Mouse (Mus musculus): Measurements from ENCODE around the gene Derl3.

Derl3 gene

GRCm38 (mm10) chr10:75915557-75915956 lies 22.3 kb downstream of the Derl3 start:
- no peak for DNase-seq

DNA sequence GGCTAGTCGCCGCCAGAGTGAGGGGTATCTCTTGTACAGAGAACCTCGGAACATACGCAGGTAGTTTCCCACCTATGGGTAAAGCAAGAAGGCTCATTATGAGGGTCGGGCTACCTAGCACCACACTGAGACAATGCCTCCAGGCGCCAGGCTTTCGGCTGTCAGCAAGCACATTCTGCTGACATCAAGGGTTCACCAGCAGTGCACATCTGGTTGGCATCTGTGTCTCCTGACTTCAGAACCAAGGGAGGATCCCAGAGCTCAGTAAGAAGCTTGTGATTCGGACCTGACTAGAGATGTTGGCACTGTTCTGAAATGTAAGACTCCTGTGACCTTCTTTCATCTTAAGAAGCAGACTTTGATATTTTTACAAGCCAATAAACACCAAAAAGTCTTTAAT lies 23.6 kb downstream of the Derl3 start:
- no peak for DNase-seq

DNA sequence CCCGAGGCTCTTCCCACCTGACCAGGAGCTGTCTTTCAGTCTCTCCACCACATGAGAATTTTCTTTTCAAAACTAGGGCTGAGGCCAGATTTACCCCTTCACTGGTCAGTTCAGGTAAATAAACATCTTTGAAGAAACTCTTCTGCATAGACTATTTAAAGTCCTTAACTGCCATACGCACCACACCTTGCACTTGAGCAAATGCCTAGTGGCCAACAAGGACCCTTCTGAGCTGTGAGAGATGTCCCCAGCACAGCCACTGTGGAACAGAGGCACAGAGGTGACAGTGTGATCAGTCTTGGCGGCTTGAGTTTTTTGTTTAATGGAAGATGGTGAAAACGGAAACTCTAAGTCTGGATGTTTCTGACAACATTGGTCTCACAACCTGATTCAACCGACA lies 25.8 kb downstream of the Derl3 start:
- DNase-seq, result no peak

DNA sequence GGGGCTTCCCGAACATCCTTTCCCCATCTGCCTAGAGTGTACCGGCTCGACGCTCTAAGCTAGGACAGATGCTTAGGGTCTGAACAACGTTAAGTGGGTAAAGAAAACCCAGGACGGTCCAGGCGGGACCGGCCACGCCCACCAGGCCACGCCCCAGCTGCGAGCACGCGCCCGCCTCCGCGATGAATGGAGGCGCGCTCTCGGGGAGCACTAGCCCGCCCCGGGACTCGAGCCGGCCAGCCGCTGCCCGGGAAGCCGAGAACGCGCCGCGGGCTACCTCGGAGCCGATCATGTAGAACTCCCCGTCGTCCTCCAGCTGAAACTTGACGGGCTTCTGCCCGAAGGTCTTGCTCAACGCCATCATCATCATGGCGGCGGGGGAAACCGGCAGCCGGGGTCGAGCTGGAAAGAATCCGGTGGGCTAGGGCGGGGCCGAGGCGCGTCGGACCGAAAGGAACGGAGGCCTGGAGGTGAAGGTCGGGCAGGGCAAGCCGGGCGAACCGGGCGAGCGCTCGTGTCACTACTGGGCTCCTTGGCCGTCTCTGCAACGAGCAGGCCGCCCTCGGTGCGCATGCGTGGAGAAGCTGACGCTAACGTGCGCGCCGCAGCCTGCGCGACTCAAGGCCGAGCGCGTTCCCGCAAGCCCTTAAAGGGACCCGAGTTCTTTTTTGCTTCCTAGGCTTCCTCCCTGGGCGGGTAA lies 28.0 kb downstream of the Derl3 start, which contains the start of gene Smarcb1:
Smarcb1 (minus strand) TSS at position 592 of the 700 bp plus-strand sequence.
- DNase-seq, result peak; percentile 97

DNA sequence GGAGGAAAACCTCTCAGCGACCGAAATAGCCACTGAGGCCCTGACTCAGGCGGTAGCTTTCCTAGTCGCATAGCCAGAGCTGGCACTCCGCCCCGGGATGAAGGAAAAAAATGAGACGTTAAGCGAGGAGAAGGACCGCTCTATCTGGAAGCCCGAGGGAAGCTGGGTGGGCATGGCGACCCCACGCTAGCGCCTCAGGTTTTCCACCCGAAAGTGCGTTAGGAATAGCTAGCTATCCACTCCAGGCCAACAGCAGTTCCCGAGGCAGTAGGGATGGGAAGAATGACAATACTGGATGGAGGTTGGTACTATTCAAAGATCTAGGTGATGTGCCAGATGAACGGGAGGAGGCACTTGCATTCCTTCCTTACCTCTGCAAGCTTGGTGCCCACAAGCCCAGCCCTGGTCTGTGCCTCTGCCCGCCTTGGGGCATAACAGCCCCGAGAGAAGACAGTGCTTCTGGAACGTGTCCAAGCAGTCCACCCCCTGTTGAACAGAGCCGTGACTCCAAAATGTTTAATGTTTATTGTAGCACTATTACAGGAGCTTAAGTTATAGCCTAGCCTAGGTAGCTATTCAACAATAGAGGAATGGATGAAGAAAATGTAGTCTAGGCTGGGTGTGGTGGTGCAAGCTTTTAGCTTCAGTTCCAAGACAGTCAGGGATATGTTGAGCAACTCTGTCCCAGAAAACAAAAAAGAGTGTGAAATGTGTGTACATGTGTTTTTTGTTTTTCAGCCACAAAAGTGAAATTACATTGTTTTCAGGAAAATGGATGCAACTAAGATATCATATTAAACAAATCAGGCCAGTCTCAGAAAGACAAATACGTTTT lies 28.7 kb downstream of the Derl3 start:
- DNase-seq, result no peak

DNA sequence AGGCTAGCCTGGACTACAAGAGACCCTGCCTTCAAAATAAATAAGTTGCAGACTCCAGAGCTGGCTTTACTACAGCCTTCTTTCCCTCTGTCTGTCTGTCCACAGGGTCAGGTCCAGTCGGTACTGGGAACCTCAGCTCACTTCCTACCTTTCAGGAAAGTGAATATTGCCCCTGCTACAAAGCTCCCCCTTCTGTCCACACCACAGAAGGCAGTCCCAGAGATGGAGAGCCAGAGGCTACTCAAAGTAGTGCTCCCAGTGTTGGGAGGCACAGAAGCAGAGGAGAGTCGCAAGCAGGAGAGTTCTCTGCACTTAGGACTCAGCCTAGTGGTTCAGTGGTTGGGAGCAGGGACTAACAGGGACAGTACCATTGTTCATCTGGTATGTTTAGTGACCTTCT lies 31.1 kb downstream of the Derl3 start:
- DNase-seq, result no peak

DNA sequence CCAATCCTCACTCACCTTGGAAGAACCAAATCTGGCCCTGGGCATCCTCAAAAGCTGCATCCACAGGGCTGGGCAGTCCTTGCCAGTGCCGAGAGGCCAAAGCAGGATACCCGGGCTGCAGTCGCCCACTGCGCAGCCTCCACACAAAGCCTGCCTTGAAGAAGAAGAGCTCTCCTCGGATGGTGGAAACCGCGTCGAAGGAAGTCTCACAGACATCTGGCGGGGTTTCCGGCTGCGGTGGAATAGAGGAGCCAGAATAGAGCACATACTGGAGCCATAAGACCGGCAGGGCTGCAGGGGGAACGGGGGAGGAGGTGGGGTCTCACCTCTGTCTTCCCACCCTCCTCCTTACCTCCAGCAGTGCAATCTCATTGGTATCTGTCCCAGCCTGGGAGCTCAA lies 33.2 kb downstream of the Derl3 start:
- DNase-seq, result no peak

DNA sequence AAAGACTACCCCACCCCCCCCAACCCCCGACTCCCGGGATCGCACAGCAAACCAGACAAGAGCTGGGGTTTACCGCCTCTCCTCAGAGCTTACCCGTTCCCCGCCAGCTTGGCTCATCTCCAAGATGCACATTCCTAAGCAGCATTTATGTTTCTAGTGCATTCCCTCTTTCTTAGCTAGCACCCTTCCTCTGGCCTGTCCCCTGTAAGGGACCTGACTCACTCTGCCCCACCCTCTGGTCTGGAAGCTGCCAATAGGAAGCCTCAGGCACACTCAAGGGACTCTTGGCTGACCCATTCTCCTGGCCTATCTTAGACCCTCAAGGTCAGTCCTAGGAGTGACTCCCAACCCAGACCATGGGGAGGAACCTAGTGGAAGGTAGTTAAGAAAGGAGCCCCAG lies 37.1 kb downstream of the Derl3 start:
- DNase-seq, result peak; percentile 45

DNA sequence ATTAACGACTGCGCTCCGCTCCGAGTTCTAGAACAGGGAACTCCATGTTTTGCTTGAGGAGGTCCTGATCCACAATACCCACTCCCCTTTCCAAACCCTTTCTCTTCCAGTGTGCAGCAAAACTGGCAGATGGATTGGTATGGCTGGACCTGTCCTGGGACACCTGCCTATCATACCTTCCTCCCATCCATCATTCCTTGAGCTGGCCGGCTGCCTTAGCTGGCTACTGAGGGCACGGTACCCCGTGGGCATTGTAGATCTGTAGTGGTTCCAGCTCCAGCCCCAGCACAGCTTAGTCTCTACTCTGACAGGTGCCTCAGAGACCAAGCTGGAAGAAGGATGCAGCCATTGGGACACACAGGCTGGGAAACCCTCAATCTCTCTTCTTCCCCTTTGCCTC lies 38.1 kb downstream of the Derl3 start:
- DNase-seq, result no peak

DNA sequence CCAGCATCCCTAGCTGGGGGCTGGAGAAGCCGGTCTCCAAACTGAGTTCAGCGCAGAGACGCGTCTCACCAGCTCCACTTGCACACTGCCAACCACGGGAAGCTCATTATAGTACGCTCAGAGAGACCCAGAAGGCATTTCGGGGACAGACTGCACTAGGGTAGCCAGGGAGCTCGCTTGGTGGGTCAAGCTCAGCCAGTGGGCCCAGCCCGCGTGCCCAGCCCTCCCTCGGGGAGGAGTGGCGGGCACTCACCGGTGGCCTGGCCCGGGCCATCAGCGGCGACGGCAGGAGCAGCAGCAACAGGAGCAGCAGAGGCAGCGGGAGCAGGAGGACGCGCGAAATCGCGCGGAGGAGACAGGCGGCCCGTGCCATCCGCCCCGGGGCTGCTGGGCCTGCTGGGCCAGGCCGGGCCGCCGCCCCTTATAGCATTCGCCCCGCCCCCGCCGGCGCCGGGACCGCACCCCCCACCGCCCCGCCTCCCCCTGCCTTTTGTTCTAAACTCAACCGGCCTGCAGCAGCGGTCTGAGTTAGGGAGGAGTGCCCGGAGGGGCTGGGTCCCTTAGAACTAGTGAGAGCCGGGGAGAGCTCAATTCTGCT lies 39.0 kb downstream of the Derl3 start:
- peak; percentile 72 for DNase-seq

DNA sequence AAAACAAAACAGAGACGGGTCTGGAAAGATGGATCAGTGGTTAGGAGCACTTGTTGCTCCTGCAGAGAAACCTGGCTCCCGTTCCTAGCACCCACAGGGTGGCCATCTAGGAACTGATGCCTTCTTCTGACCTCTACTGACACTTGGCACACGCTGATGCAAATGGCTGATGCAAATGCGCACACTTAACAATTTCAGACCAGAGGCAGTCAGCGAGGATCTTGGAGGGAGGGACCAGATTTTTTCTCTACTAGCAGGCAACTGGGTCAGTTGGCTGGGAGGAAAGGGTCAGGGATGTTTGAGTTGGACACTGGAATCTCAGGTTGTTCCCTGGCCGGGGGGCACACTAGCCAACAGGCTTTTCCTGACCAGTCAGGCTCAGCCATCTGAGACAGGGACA lies 39.7 kb downstream of the Derl3 start, which contains the start of gene Chchd10:
Chchd10 (plus strand) TSS at position 240 of the 400 bp plus-strand sequence.
- DNase-seq, result no peak

GRCm38 (mm10) chr10:75934991-75935390 lies 41.8 kb downstream of the Derl3 start:
- no peak for DNase-seq

- DNase-seq, result peak; percentile 90
Observed at GRCm38 (mm10) chr10:75935680-75936541, 42.7 kb downstream of the Derl3 start, which contains the start of gene Mmp11. TSS of gene Mmp11 (minus strand) at chr10:75936496.

- DNase-seq, result no peak
Observed at GRCm38 (mm10) chr10:75936909-75937667, 43.9 kb downstream of the Derl3 start.

DNA sequence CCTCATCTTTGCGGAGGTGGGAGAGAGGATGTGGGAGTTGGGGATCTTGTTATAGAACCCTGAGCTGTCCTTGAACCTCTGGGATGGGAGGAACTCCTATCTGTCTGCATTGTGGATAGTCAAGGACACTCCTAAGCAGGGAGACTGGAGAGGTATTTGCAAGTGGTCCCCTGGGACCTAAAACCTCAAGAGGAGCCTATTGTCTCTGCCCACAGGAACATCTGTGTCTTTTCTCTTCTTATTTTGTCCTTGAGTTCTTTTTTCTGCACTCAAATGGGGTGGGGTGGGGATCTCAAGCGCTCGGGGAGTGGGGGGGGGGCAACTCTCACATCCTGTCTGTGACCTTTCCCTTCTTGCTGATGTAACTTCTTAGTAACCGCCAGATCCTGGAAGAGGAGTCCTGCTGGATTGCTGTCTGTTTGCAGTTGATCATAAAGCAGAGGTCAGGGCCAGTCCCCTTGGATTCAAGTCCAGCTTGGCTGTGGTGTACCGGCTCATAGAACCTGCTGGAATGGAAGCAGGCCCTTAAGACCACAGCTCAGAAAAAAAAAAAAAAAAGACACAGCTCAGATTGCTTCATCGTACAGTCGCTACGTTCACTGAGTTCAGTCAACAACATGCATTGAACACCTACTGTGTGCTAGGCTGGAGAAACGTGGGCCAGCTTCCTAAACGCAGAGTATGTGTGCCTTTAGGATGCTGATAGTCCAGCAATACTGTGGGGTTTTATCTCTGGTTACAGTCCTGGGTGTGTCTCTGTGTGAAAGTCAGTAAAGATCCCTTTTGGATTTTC lies 44.8 kb downstream of the Derl3 start:
- no peak for DNase-seq

DNA sequence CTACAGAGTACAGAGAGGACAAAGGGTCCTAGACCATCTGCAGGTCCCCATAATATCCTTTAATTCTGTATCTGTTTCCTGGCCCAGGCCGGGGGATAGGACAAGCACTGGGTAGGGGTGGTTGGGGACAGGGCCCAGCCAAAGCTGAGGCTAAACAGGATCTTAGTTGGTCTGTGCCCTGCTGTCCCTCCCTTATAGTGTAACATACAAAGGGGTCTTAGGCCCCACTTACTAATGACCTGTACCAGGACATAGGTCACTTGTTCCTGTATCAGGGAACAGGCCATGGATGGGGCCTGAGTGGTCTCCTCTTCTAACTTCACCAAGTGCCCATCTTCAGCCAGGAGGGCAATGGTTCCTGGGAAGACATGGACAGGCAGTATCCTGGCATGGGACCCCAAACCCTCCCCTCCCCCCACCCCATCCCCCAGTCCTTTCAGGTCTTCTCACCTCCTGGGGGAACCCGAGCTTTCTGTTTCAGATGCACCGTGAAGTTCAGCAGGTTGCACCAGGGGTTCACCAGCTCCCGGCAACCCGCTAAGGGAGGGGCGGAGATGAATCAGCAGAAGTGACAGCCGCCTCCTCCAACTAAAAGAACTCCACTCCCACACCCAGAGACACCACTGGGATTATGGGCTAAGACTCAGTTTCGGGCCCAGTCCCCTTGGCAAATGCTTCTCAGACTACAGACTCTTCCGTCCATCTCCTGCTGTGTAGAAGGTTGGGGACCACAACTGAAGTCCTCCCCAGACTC lies 46.4 kb downstream of the Derl3 start:
- DNase-seq, result no peak

GRCm38 (mm10) chr10:75940520-75940919 lies 47.3 kb downstream of the Derl3 start, which contains the start of gene Gm867:
TSS of gene Gm867 (minus strand) at chr10:75940672.
- DNase-seq, result no peak

GRCm38 (mm10) chr10:75941042-75941824 lies 48.0 kb downstream of the Derl3 start:
- peak; percentile 74 for DNase-seq
